In genomic region chr16:89796566-89796965, GRCm38 (mm10) we compare ENCODE assay signal across 13 mouse cellular contexts.
DNase-seq lines count a peak whose midpoint lies in the region; ATAC-seq and TF ChIP-seq lines count a peak whose summit lies in the region.
"Had no signal": no experiment of that assay in that cellular context is flagged by ENCODE, and none has a peak within 500 bp of the region (broad histone marks: within the 10 kb centered on the region; RNA-seq: fewer than 3 reads in every experiment).

No protein-coding gene starts in this region.

- no peaks in the 10 kb centered on the region for H3K9me3 ChIP-seq in E14TG2a.4 (ENCODE audit: low read length)
- H3K9me3 ChIP-seq in liver, postnatal 0 days (ENCODE audit: low read length) = no peaks in the 10 kb centered on the region
- H3K9me3 ChIP-seq: heart, embryonic 12.5 days; limb, embryonic 12.5 days had no signal

- H3K4me3 ChIP-seq in layer of hippocampus, adult 2 months = no peak overlapping the region
- no peak overlapping the region for H3K4me3 ChIP-seq in E14TG2a.4 (replicated peaks; ENCODE audit: low read length)
- H3K4me3 ChIP-seq in liver, postnatal 0 days (ENCODE audit: low read depth, low read length) = no peak overlapping the region
- H3K4me3 ChIP-seq: heart, embryonic 12.5 days; limb, embryonic 12.5 days had no signal

- no peak for TF ChIP-seq EP300 in liver, postnatal 0 days (IDR thresholded peaks at IDR 0.05; ENCODE audit: low read depth)

- no peak overlapping the region for H3K27ac ChIP-seq in layer of hippocampus, adult 2 months
- no peak overlapping the region for H3K27ac ChIP-seq in liver, postnatal 0 days (ENCODE audit: low read depth)
- H3K27ac ChIP-seq: limb, embryonic 12.5 days had no signal

- WGBS in liver, postnatal 0 days (ENCODE audit: insufficient replicate concordance) = 86% methylated on average over 7 of the region's 7 CpGs

- peak; percentile 28 for DNase-seq in adrenal gland, postnatal 14 days
- no peak for DNase-seq in adrenal gland, postnatal 4 days (ENCODE audit: low spot score in 2 of 2)
- no peak for DNase-seq in layer of hippocampus, adult 2 months (ENCODE audit: low spot score in 2 of 2)
- DNase-seq in layer of hippocampus, adult 11-12 months (ENCODE audit: low spot score) = no peak
- peak; percentile 27 for DNase-seq in liver, postnatal 0 days
- DNase-seq in adrenal gland, adult 18-20 months (ENCODE audit: low spot score in 2 of 2) = no peak
- DNase-seq in right cerebral cortex, adult 2 months (ENCODE audit: low spot score in 2 of 2) = no peak
- DNase-seq: adrenal gland, adult 2 months; right cerebral cortex, postnatal 4 days; thymus, postnatal 36 days had no signal

- H3K4me2 ChIP-seq in liver, postnatal 0 days (ENCODE audit: low read depth, low read length) = no peak overlapping the region
- H3K4me2 ChIP-seq: heart, embryonic 12.5 days; limb, embryonic 12.5 days had no signal

- TF ChIP-seq CTCF in layer of hippocampus, adult 2 months (conservative IDR thresholded peaks at IDR 0.05) = peak; percentile 70
- TF ChIP-seq CTCF in E14TG2a.4 (conservative IDR thresholded peaks at IDR 0.05; ENCODE audit: low read length) = peak; percentile 91
- peak; percentile 49 for TF ChIP-seq CTCF in liver, postnatal 0 days (IDR thresholded peaks at IDR 0.05; ENCODE audit: low read depth)

- H3K4me1 ChIP-seq in E14TG2a.4 (replicated peaks; ENCODE audit: low read depth, low read length) = peaks cover 3% of the 10 kb centered on the region; the same call in 1 of the 2 replicates
- no peaks in the 10 kb centered on the region for H3K4me1 ChIP-seq in liver, postnatal 0 days (ENCODE audit: insufficient read depth)
- H3K4me1 ChIP-seq: limb, embryonic 12.5 days had no signal

- no peaks in the 10 kb centered on the region for H3K27me3 ChIP-seq in E14TG2a.4 (ENCODE audit: insufficient read depth, low read length)
- H3K27me3 ChIP-seq in liver, postnatal 0 days (ENCODE audit: insufficient read depth, low read length) = no peaks in the 10 kb centered on the region
- H3K27me3 ChIP-seq: heart, embryonic 12.5 days; limb, embryonic 12.5 days had no signal

- ATAC-seq in liver, postnatal 0 days = no peak

- no peak overlapping the region for H3K9ac ChIP-seq in liver, postnatal 0 days (replicated peaks)
- H3K9ac ChIP-seq: heart, embryonic 12.5 days; limb, embryonic 12.5 days had no signal

- peaks cover 79% of the 10 kb centered on the region for H3K36me3 ChIP-seq in E14TG2a.4 (ENCODE audit: insufficient read depth, low read length)
- H3K36me3 ChIP-seq in liver, postnatal 0 days (replicated peaks; ENCODE audit: insufficient read depth, low read length) = no peaks in the 10 kb centered on the region

Comparison
In these comparisons a context has a peak if more than half of its experiments do, and no peak if none do; other contexts are left out.
1. DNase-seq: peak in adrenal gland, postnatal 14 days (single experiment) and liver, postnatal 0 days (single experiment); none in adrenal gland, postnatal 4 days (0 of 2), layer of hippocampus, adult 2 months (0 of 2), layer of hippocampus, adult 11-12 months (single experiment), adrenal gland, adult 18-20 months (0 of 2) and right cerebral cortex, adult 2 months (0 of 2).
2. Peak in every context shown above with its lines, with median percentiles within 50 percentile points of each other: CTCF ChIP-seq.